ENCODE assay signal across 8 mouse cellular contexts in genomic region chr17:29615616-29616015, GRCm38 (mm10). TPM values are rescaled to one million over a fixed set of nuclear protein-coding genes. Genes with fewer than 3 reads are reported as not detected.
DNase-seq lines count a peak whose midpoint lies in the region; ATAC-seq and TF ChIP-seq lines count a peak whose summit lies in the region.

No protein-coding gene starts in this region.

- TF ChIP-seq CTCF in kidney, postnatal 0 days (IDR thresholded peaks at IDR 0.05; ENCODE audit: low read depth) = no peak

- DNase-seq in kidney, postnatal 0 days (ENCODE audit: low spot score) = no peak
- no peak for DNase-seq in kidney, adult 8-10 months
- peak; percentile 77 for DNase-seq in adipocyte (ENCODE audit: low spot score)
- no peak for DNase-seq in layer of hippocampus, adult 8-10 months (ENCODE audit: low spot score in 2 of 2)
- DNase-seq in cerebellum, adult 8-10 months = no peak
- no peak for DNase-seq in kidney, postnatal 10 days

- no peak for ATAC-seq in kidney, postnatal 0 days (replicated peaks; ENCODE audit: low FRiP score, low read depth)
- ATAC-seq in forebrain, embryonic 12.5 days (ENCODE audit: low FRiP score) = no peak
- ATAC-seq in liver, embryonic 16.5 days (ENCODE audit: low read depth) = no peak

- peak overlapping the region; percentile 89 for H3K4me2 ChIP-seq in kidney, postnatal 0 days (ENCODE audit: low read length)
- peak overlapping the region; percentile 87 for H3K4me2 ChIP-seq in forebrain, embryonic 12.5 days
- peak overlapping the region; percentile 57 for H3K4me2 ChIP-seq in liver, embryonic 16.5 days (ENCODE audit: low read depth, low read length)

- WGBS in kidney, postnatal 0 days = 11% methylated on average over 4 of the region's 4 CpGs
- 7% methylated on average over 4 of the region's 4 CpGs for WGBS in forebrain, embryonic 12.5 days
- WGBS in liver, embryonic 16.5 days (ENCODE audit: insufficient replicate concordance) = 10% methylated on average over 4 of the region's 4 CpGs

- peak overlapping the region; percentile 97 for H3K27ac ChIP-seq in kidney, postnatal 0 days
- peak overlapping the region; percentile 95 for H3K27ac ChIP-seq in forebrain, embryonic 12.5 days
- peak overlapping the region; percentile 93; the same call in 1 of the 2 replicates for H3K27ac ChIP-seq in liver, embryonic 16.5 days (ENCODE audit: low read length)

- no peaks in the 10 kb centered on the region for H3K27me3 ChIP-seq in kidney, postnatal 0 days (ENCODE audit: insufficient read depth, low read length)
- H3K27me3 ChIP-seq in forebrain, embryonic 12.5 days = no peaks in the 10 kb centered on the region
- no peaks in the 10 kb centered on the region for H3K27me3 ChIP-seq in liver, embryonic 16.5 days (ENCODE audit: control insufficient read depth, insufficient read depth, low read depth, low read length)

- H3K9me3 ChIP-seq in kidney, postnatal 0 days (replicated peaks; ENCODE audit: low read length) = no peaks in the 10 kb centered on the region
- H3K9me3 ChIP-seq in forebrain, embryonic 12.5 days = no peaks in the 10 kb centered on the region
- H3K9me3 ChIP-seq in liver, embryonic 16.5 days (replicated peaks; ENCODE audit: control insufficient read depth, low read length) = no peaks in the 10 kb centered on the region

- 0 out of 2 replicates have a peak, but pooled peaks cover 3% of the 10 kb centered on the region for H3K36me3 ChIP-seq in kidney, postnatal 0 days (ENCODE audit: insufficient read depth, low read length)
- peaks cover 29% of the 10 kb centered on the region for H3K36me3 ChIP-seq in forebrain, embryonic 12.5 days (replicated peaks)
- peaks cover 8% of the 10 kb centered on the region; the same call in 1 of the 2 replicates for H3K36me3 ChIP-seq in liver, embryonic 16.5 days (ENCODE audit: control insufficient read depth, insufficient read depth)

- peak overlapping the region; percentile 92 for H3K9ac ChIP-seq in kidney, postnatal 0 days (ENCODE audit: low read depth, low read length)
- peak overlapping the region; percentile 99 for H3K9ac ChIP-seq in forebrain, embryonic 12.5 days
- H3K9ac ChIP-seq in liver, embryonic 16.5 days (ENCODE audit: low read depth, low read length) = peak overlapping the region; percentile 99

- H3K4me3 ChIP-seq in kidney, postnatal 0 days (replicated peaks; ENCODE audit: low read depth, low read length) = peak overlapping the region; percentile 82
- H3K4me3 ChIP-seq in forebrain, embryonic 12.5 days (replicated peaks) = peak overlapping the region; percentile 99
- H3K4me3 ChIP-seq in liver, embryonic 16.5 days (ENCODE audit: low read depth, low read length) = peak overlapping the region; percentile 93

- peaks cover 21% of the 10 kb centered on the region; the same call in 1 of the 2 replicates for H3K4me1 ChIP-seq in kidney, postnatal 0 days (replicated peaks; ENCODE audit: insufficient read depth, low read length)
- H3K4me1 ChIP-seq in forebrain, embryonic 12.5 days = peaks cover 29% of the 10 kb centered on the region
- H3K4me1 ChIP-seq in liver, embryonic 16.5 days (ENCODE audit: control insufficient read depth, low read depth, low read length) = peaks cover 20% of the 10 kb centered on the region

RNA-seq across cellular contexts. Expression of gene Gm28043, which starts 0.9 kb away (rescaled TPM):
- polyA plus RNA-seq in kidney, postnatal 0 days (2015; fragmentation: Nextera tagmentation; extraction: Ambion mirVana) = 1.2 and 2.1 TPM in 2 replicates
- 4.1 and 4.6 TPM in 2 replicates for polyA plus RNA-seq in forebrain, embryonic 12.5 days (2016; fragmentation: Nextera tagmentation; extraction: Ambion mirVana)
- polyA plus RNA-seq in liver, embryonic 16.5 days (2015; fragmentation: Nextera tagmentation; extraction: Ambion mirVana) = 1.3 TPM in 2 replicates
- total RNA-seq in layer of hippocampus, adult 8-10 months (2022) = 1 to 10 TPM; 4.5 to 6.3 (median 5.5) TPM

RNA-seq across cellular contexts. Expression of gene Rnf8, which starts 1.0 kb away (rescaled TPM):
- polyA plus RNA-seq in kidney, postnatal 0 days (2015; fragmentation: Nextera tagmentation; extraction: Ambion mirVana) = 50.3 and 56.1 TPM in 2 replicates
- polyA plus RNA-seq in forebrain, embryonic 12.5 days (2016; fragmentation: Nextera tagmentation; extraction: Ambion mirVana) = 113 and 117 TPM in 2 replicates
- polyA plus RNA-seq in liver, embryonic 16.5 days (2015; fragmentation: Nextera tagmentation; extraction: Ambion mirVana) = 30.5 and 33.7 TPM in 2 replicates
- total RNA-seq in layer of hippocampus, adult 8-10 months (2022) = 10 to 100 TPM; 46.1 to 56.9 (median 52.0) TPM

RNA-seq across cellular contexts. Expression of gene Cmtr1, which starts 44.8 kb away (rescaled TPM):
- 102 and 110 TPM in 2 replicates for polyA plus RNA-seq in kidney, postnatal 0 days (2015; fragmentation: Nextera tagmentation; extraction: Ambion mirVana)
- 154 and 166 TPM in 2 replicates for polyA plus RNA-seq in forebrain, embryonic 12.5 days (2016; fragmentation: Nextera tagmentation; extraction: Ambion mirVana)
- polyA plus RNA-seq in liver, embryonic 16.5 days (2015; fragmentation: Nextera tagmentation; extraction: Ambion mirVana) = 58.4 and 62.0 TPM in 2 replicates
- 100 to 1,000 TPM; 108 to 142 (median 130) TPM for total RNA-seq in layer of hippocampus, adult 8-10 months (2022)
